Mouse (Mus musculus): Measurements from ENCODE around the gene Cldn34b1. TPM values are rescaled to one million over a fixed set of nuclear protein-coding genes. Genes with fewer than 3 reads are reported as not detected.
"Not testable (repeated sequence)": the region's sequence is repeated elsewhere in the genome, so short reads cannot be mapped to it uniquely, and the experiment has no call there.

The Cldn34b1 gene
- total RNA-seq (2022): not detected

GRCm38 (mm10) chrX:154890167-154890566 lies at the start of gene Cldn34b1:
Gene Cldn34b1 (minus strand): TSS chrX:154890267.
- not testable (repeated sequence) for DNase-seq (ENCODE audit: low spot score in 2 of 2)

DNA sequence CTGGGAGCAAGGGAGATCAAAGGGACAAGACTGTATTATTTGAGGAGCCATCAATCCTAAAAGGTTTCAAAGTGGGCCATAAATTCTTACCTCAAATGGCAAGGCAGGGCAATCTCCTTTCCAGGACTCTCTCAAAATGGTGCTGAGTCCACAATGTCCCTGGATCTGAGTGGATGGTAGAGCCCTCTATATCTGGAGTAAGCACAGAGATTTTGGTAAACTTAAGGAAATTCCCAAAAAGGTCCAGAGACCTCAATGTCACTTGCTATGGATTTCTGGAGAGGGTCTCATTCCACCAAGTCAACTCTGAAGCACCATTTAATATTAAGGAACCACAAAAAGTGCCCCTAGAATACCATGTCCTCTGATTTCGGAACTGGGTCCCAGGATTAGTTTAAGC lies 45.8 kb upstream of the Cldn34b1 start, which contains the start of gene Magea6:
Gene Magea6, minus strand, starts transcription at position 101 of the 400 bp plus-strand sequence.
- not testable (repeated sequence) for DNase-seq (ENCODE audit: low spot score in 2 of 2)

Other genes starting within 250 kb of the Cldn34b1 start
- not detected for gene Magea6, start 45.7 kb upstream of the Cldn34b1 start, total RNA-seq (2022)
- not detected for gene Magea3, start 59.2 kb upstream of the Cldn34b1 start, total RNA-seq (2022)
- not detected for gene Magea8, start 105.6 kb upstream of the Cldn34b1 start, total RNA-seq (2022)
- gene Magea5, start 172.9 kb upstream of the Cldn34b1 start, total RNA-seq (2022): not detected
- gene Magea1, start 199.5 kb upstream of the Cldn34b1 start, total RNA-seq (2022): not detected
- gene Magea2, start 203.4 kb upstream of the Cldn34b1 start, total RNA-seq (2022): not detected
- not detected for gene Cldn34b2, start 238.1 kb upstream of the Cldn34b1 start, total RNA-seq (2022)